Mouse (Mus musculus): ENCODE data around the gene Kcnk12. TPM values are rescaled to one million over a fixed set of nuclear protein-coding genes. Genes with fewer than 3 reads are reported as not detected.

Kcnk12 gene
- polyA plus RNA-seq, 1 experiment: 1.4 TPM

GRCm38 (mm10) chr17:87745926-87746888, 51.6 kb downstream of the Kcnk12 start:
- TF ChIP-seq POLR2A (IDR thresholded peaks at IDR 0.05; ENCODE audit: borderline replicate concordance, extremely low read depth, insufficient read depth, insufficient read length, poor library complexity, severe bottlenecking): 0 out of 2 replicates have a peak, but pooled peaks have one; percentile 30
- peak; percentile 22; the same call in 1 of the 2 replicates for TF ChIP-seq CTCF (IDR thresholded peaks at IDR 0.05; ENCODE audit: borderline replicate concordance, extremely low read depth, insufficient read depth, insufficient read length)
- peak; percentile 85 for DNase-seq (ENCODE audit: low read depth)

- peak; percentile 96 for DNase-seq (ENCODE audit: low read depth)
- TF ChIP-seq CTCF (IDR thresholded peaks at IDR 0.05; ENCODE audit: borderline replicate concordance, extremely low read depth, insufficient read depth, insufficient read length) (no peak), POLR2A (IDR thresholded peaks at IDR 0.05; ENCODE audit: borderline replicate concordance, extremely low read depth, insufficient read depth, insufficient read length, poor library complexity, severe bottlenecking) (no peak)
Observed at GRCm38 (mm10) chr17:87744985-87745925, 52.5 kb downstream of the Kcnk12 start.

GRCm38 (mm10) chr17:87739835-87740234, 58.0 kb downstream of the Kcnk12 start:
- TF ChIP-seq CTCF (IDR thresholded peaks at IDR 0.05; ENCODE audit: borderline replicate concordance, extremely low read depth, insufficient read depth, insufficient read length) (peak; percentile 25; the same call in 1 of the 2 replicates), POLR2A (IDR thresholded peaks at IDR 0.05; ENCODE audit: borderline replicate concordance, extremely low read depth, insufficient read depth, insufficient read length, poor library complexity, severe bottlenecking) (no peak)
- no peak for DNase-seq (ENCODE audit: low read depth)

- peak; percentile 15 for DNase-seq (ENCODE audit: low read depth)
- TF ChIP-seq POLR2A (IDR thresholded peaks at IDR 0.05; ENCODE audit: borderline replicate concordance, extremely low read depth, insufficient read depth, insufficient read length, poor library complexity, severe bottlenecking) (no peak), CTCF (IDR thresholded peaks at IDR 0.05; ENCODE audit: borderline replicate concordance, extremely low read depth, insufficient read depth, insufficient read length) (no peak)
Observed at GRCm38 (mm10) chr17:87737144-87737543, 60.6 kb downstream of the Kcnk12 start.

GRCm38 (mm10) chr17:87734471-87734870, 63.3 kb downstream of the Kcnk12 start:
- DNase-seq (ENCODE audit: low read depth): no peak
- TF ChIP-seq POLR2A (IDR thresholded peaks at IDR 0.05; ENCODE audit: borderline replicate concordance, extremely low read depth, insufficient read depth, insufficient read length, poor library complexity, severe bottlenecking): no peak

- TF ChIP-seq POLR2A (IDR thresholded peaks at IDR 0.05; ENCODE audit: borderline replicate concordance, extremely low read depth, insufficient read depth, insufficient read length, poor library complexity, severe bottlenecking): no peak
- TF ChIP-seq CTCF (IDR thresholded peaks at IDR 0.05; ENCODE audit: borderline replicate concordance, extremely low read depth, insufficient read depth, insufficient read length): no peak
Observed at GRCm38 (mm10) chr17:87731962-87732361, 65.8 kb downstream of the Kcnk12 start.

GRCm38 (mm10) chr17:87726489-87727356, 71.1 kb downstream of the Kcnk12 start:
- DNase-seq (ENCODE audit: low read depth): no peak
- no peak for TF ChIP-seq CTCF (IDR thresholded peaks at IDR 0.05; ENCODE audit: borderline replicate concordance, extremely low read depth, insufficient read depth, insufficient read length)
- no peak for TF ChIP-seq POLR2A (IDR thresholded peaks at IDR 0.05; ENCODE audit: borderline replicate concordance, extremely low read depth, insufficient read depth, insufficient read length, poor library complexity, severe bottlenecking)

More at GRCm38 (mm10) chr17:87731962-87732361, 65.8 kb downstream of the Kcnk12 start:
- no peak for DNase-seq (ENCODE audit: low read depth)

- DNase-seq (ENCODE audit: low read depth): no peak
- TF ChIP-seq CTCF (IDR thresholded peaks at IDR 0.05; ENCODE audit: borderline replicate concordance, extremely low read depth, insufficient read depth, insufficient read length) (no peak), POLR2A (IDR thresholded peaks at IDR 0.05; ENCODE audit: borderline replicate concordance, extremely low read depth, insufficient read depth, insufficient read length, poor library complexity, severe bottlenecking) (no peak)
Observed at GRCm38 (mm10) chr17:87724727-87725126, 73.1 kb downstream of the Kcnk12 start.

GRCm38 (mm10) chr17:87700101-87700500, 97.7 kb downstream of the Kcnk12 start:
- no peak for TF ChIP-seq CTCF (IDR thresholded peaks at IDR 0.05; ENCODE audit: borderline replicate concordance, extremely low read depth, insufficient read depth, insufficient read length)
- no peak for TF ChIP-seq POLR2A (IDR thresholded peaks at IDR 0.05; ENCODE audit: borderline replicate concordance, extremely low read depth, insufficient read depth, insufficient read length, poor library complexity, severe bottlenecking)
- no peak for DNase-seq (ENCODE audit: low read depth)

All from brain, embryonic 14.5 days (tissue).